Mouse (Mus musculus) cerebellum, adult 2 months (tissue): Measurements from ENCODE around the gene Dnaaf2. TPM values are rescaled to one million over a fixed set of nuclear protein-coding genes. Genes with fewer than 3 reads are reported as not detected.
A peak's percentile ranks its signal among the peaks of the same experiment; 100 is the strongest.
"Not testable (repeated sequence)": the region's sequence is repeated elsewhere in the genome, so short reads cannot be mapped to it uniquely, and the experiment has no call there.

ENCODE experiments used
- DNase-seq, 2 experiments: peaks; one replicate each; pipeline ENCODE4 v3.0.0; 2021
- H3K27ac ChIP-seq: fragments of 200-500 bp; 2 replicates; pipeline ENCODE4 v1.5.1; 2012; ENCODE audit warnings: low read length, control low read depth, inconsistent platforms; ENCODE audit not compliant: insufficient read depth
- H3K27me3 ChIP-seq: fragments of 200-500 bp; 2 replicates; pipeline ENCODE4 v1.6.1; 2012; ENCODE audit warnings: inconsistent platforms, mild to moderate bottlenecking, low read length, moderate library complexity; ENCODE audit not compliant: control insufficient read depth, insufficient read depth
- H3K4me1 ChIP-seq: fragments of 200-500 bp; 2 replicates; pipeline ENCODE4 v1.6.1; 2011; ENCODE audit warnings: low read length; ENCODE audit not compliant: control insufficient read depth, insufficient read depth
- H3K4me3 ChIP-seq: fragments of 200-500 bp; replicated peaks from 2 replicates; pipeline ENCODE3; 2011; ENCODE audit warnings: mild to moderate bottlenecking, low read depth, low read length, control low read depth; ENCODE audit not compliant: insufficient read depth
- CTCF ChIP-seq: fragments of 200-500 bp; IDR thresholded peaks from 2 replicates; pipeline ENCODE4 v1.5.1; 2011; ENCODE audit warnings: low read depth, mild to moderate bottlenecking, control low read depth, low read length, moderate library complexity, borderline replicate concordance; ENCODE audit not compliant: insufficient read depth
- POLR2A ChIP-seq: fragments of 200-500 bp; IDR thresholded peaks from 2 replicates; pipeline ENCODE4 v1.6.1; 2011; ENCODE audit warnings: low read length, control low read depth, borderline replicate concordance; ENCODE audit not compliant: insufficient read depth
- WGBS: fragments of 180-500 bp; shearing (Covaris S2); methylation state at CpG from one replicate; pipeline ENCODE4 v1.1.7; 2018; 5-methylcytosine and 5-hydroxymethylcytosine counted together
- polyA plus RNA-seq: library from polyadenylated mRNA; depleted of rRNA; stranded (reverse); fragments of >200 nt; gene quantifications from 2 replicates; pipeline ENCODE4 v1.2.3, GENCODE M21; 2012

Dnaaf2 gene
- polyA plus RNA-seq, 1 experiment, result 2.6 TPM

DNA sequence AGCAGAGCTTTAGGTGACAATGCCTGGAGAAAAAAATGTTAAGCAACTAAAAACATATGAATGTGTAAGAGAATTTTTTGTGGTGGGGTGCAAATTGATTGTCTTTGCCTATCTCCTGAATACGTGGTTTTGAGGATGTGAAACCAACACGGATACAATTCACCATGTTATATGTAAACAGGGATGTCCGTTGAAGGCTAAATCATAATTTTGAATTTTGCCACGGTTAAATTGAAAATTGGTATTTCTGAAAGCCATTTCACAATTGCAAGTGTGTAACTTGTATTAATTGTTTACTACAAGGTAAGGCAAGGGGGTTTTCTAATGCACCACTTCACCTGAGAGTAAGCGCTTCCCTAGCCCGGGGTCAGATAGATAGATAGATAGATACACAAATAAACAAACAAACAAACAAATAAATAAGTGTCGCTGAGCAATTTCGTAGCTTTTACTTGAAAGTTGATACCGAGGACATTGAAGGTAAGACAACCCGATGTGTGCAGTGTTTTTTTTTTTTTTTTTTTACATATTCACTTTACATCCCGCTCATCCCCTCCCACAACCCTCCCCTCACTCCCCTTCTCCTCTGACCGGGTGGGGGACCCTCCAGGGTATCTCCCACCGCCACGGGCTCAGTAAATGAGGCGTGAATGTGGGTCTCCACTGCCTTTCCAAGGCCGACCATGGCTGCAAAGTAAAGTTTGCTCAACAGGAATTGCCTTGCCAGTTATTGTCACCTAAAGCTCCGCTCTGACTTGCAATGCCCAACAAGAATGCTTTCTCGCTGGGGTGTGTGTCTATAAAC lies 30.4 kb downstream of the Dnaaf2 start:
- TF ChIP-seq CTCF (no peak), POLR2A (0 out of 2 replicates have a peak, but pooled peaks have one; percentile 18)
- DNase-seq, result no peak
- H3K27ac ChIP-seq, result no peak overlapping the region
- no peaks in the 10 kb centered on the region for H3K27me3 ChIP-seq
- peak overlapping the region; percentile 78 for H3K4me3 ChIP-seq
- WGBS, result 7% methylated on average over 18 of the region's 18 CpGs
- H3K4me1 ChIP-seq, result no peaks in the 10 kb centered on the region

DNA sequence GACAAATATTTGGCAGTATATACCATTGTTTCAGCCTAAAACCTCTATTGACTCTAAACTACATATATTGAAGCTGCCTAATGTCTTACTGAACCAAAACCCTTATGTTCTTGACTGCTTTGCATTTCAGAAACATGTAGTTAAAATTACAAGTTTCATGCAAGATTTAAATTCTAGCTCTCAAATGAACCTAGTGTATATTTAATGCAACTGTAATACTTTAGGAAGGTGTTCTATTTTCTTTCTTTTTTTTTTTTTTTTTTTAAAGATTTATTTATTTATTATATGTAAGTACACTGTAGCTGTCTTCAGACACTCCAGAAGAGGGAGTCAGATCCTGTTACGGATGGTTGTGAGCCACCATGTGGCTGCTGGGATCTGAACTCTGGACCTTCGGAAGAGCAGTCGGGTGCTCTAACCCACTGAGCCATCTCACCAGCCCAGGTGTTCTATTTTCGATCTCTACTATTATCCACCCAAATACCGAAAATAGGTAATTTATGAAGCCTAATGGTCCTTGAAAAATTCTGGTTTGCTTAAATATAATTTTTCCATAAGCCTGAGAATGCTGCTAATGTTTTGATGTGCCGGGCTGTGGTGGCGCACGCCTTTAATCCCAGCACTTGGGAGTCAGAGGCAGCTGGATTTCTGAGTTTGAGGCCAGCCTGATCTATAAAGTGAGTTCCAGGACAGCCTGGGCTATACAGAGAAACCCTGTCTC lies 31.2 kb downstream of the Dnaaf2 start:
- not testable (repeated sequence) for H3K4me1 ChIP-seq, H3K27me3 ChIP-seq, H3K4me3 ChIP-seq, H3K27ac ChIP-seq, DNase-seq
- WGBS, result 56% methylated on average over 8 of the region's 8 CpGs

DNA sequence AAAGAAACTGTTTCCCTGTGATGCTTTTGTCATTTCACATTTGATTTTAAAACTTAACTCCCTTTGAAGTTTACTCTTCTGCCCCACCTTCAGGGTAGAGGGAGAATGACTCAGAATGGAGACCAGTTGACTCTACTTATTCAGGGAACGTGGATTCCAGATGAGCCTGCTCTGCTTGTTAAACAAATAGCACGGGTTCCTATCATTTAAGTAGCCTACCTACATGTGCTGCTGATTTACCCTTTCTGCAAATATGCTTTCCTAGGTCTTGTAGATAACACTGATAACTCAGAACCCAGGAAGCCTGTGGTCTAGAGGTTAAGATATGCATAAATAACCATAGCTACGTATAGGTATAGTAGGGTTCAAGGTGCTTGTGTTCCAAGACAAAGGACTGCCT lies 33.3 kb downstream of the Dnaaf2 start:
- H3K4me3 ChIP-seq, result no peak overlapping the region
- 53% methylated on average over 3 of the region's 3 CpGs for WGBS
- no peaks in the 10 kb centered on the region for H3K4me1 ChIP-seq
- H3K27ac ChIP-seq, result no peak overlapping the region
- no peak for TF ChIP-seq POLR2A
- no peak for TF ChIP-seq CTCF
- H3K27me3 ChIP-seq, result no peaks in the 10 kb centered on the region
- DNase-seq, result no peak

DNA sequence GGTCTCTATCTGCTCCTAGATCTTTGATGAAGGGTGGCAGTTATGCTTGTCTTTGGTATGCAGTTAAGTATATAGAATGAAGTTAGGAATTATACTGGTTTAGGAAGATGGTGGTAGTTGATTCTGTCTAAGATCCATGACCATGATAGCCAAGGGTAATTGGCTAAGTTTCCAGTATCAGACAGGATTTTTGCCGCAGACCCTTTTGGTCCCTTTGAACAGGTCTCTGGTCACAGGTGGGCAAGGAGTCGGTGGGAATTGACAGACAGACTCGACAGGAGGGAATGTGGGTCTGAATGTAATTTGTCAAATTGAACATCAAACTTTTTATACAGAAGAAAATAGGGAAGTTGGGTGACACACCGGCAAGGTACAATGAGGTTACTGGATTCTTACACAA lies 34.6 kb downstream of the Dnaaf2 start:
- not testable (repeated sequence) for H3K27me3 ChIP-seq

DNA sequence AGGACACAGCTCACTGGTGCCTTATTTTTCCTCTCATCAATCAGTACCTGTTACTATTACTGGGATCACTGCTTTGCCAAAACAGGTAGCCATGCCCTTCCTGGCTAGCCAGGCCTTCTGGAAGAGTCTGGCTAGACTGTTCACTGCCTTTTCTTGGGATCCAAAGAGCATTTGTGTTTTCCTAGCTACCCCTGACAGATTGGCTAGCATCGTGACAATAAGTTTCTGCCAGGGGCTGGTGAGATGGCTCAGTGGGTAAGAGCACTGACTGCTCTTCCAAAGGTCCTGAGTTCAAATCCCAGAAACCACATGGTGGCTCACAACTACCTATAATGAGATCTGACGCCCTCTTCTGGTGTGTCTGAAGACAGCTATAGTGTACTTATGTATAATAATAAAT lies 37.6 kb downstream of the Dnaaf2 start:
- H3K4me1 ChIP-seq, DNase-seq, H3K4me3 ChIP-seq, H3K27ac ChIP-seq, H3K27me3 ChIP-seq: not testable (repeated sequence)
- 62% methylated on average over 2 of the region's 2 CpGs for WGBS

More for the DNA sequence above, 34.6 kb downstream of the Dnaaf2 start:
- not testable (repeated sequence) for H3K27ac ChIP-seq, H3K4me3 ChIP-seq, H3K4me1 ChIP-seq, DNase-seq
- 83% methylated on average over 4 of the region's 4 CpGs for WGBS

DNA sequence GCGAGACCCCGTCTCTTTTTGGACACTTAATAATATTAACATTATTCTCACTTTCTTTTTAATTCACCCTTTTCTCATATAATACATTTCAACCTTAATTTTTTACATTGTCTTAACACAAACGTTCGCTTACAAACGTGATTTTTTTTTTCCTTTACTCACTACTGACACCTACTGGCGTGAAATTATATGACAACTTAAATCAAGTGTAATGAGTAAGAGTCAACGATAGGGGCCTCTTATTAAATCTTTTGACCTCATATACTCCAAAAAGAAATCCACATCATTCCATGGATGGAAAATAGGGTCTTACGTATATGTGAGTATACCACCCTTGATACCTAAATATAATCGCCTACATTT lies 38.7 kb downstream of the Dnaaf2 start:
- Histone ChIP-seq H3K4me3 (peak overlapping the region; percentile 15), H3K4me1 (no peaks in the 10 kb centered on the region), H3K27me3 (no peaks in the 10 kb centered on the region), H3K27ac (no peak overlapping the region)
- WGBS, result 3% methylated on average over 9 of the region's 9 CpGs
- TF ChIP-seq CTCF (0 out of 2 replicates have a peak, but pooled peaks have one; percentile 22), POLR2A (no peak)
- DNase-seq, result peak; percentile 44 to 52

DNA sequence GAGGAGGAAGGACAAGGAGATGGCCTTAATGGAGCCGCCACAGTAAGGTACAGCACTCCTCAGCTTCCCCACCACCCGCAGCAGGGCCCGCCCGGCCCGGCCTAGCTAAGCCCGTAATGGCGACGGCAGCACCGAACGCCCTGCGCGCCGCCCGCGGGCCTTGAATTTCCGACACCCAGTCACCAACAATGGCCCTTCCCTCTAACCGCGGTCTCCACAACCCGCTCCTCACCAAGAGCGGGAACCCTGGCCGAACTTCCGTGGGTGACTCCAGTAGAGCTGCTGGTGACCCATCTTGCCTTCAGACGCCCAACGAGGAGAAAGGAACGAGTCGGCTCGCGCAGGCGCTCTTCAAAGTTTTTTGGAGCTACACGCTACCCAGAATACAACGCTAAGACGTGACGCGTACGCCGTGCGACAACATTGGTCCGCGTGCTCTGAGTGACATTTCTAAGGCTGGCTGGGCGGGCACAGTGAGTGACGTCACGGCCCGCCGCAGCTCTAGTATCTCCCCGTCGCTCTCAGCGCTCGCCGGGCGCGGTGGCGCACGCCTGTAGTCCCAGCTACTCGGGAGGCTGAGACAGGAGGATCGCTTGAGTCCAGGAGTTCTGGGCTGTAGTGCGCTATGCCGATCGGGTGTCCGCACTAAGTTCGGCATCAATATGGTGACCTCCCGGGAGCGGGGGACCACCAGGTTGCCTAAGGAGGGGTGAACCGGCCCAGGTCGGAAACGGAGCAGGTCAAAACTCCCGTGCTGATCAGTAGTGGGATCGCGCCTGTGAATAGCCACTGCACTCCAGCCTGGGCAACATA lies 39.3 kb downstream of the Dnaaf2 start, which contains the start of gene Rps29:
TSS of gene Rps29 (minus strand) at position 422 of the 813 bp plus-strand sequence.
- under 1% methylated on average over 59 of the region's 68 CpGs for WGBS
- TF ChIP-seq POLR2A, result peak; percentile 82; the same call in 1 of the 2 replicates
- Histone ChIP-seq H3K4me3 (peak within 1 kb of the TSS; percentile 79), H3K27ac (peak within 1 kb of the TSS; percentile 74)
- not testable (repeated sequence) for H3K27me3 ChIP-seq, H3K4me1 ChIP-seq
- peak; percentile 98 to 99 for DNase-seq

DNA sequence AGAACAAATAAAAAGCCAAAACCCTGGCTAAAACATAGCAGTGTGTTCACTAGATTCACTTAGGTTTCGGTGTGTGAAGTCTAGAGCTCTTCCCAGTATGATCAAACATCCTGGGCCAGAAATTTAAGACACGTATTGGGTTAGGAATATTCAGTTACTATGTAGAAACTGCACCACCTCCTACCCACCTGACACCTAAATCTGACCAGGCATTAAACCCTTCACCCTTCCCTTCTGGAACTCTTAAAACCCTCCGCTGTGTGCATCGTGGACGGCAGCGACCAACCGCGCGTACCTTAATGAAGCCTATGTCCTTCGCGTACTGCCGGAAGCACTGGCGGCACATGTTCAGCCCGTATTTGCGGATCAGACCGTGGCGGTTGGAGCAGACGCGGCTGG lies 39.9 kb downstream of the Dnaaf2 start:
- 0% methylated on average over 19 of the region's 19 CpGs for WGBS
- Histone ChIP-seq H3K4me3 (peak overlapping the region; percentile 79), H3K27me3 (no peaks in the 10 kb centered on the region), H3K4me1 (no peaks in the 10 kb centered on the region), H3K27ac (peak overlapping the region; percentile 74)
- TF ChIP-seq CTCF (no peak), POLR2A (no peak)
- no peak for DNase-seq
